Mouse (Mus musculus) stomach, postnatal 0 days (tissue): ENCODE measurements around the gene Pwwp2b. TPM values are rescaled to one million over a fixed set of nuclear protein-coding genes. Genes with fewer than 3 reads are reported as not detected.

Experiments used
- ATAC-seq: fragments of 200-750 bp; cut with Nextera tagmentation; 2 replicates; pipeline ENCODE4 v1.8.0; 2017; ENCODE audit not compliant: low FRiP score, low TSS enrichment
- DNase-seq: peaks from one replicate; pipeline ENCODE4 v3.0.0-alpha.2; 2016; ENCODE audit warnings: low spot score
- H3K27ac ChIP-seq: fragments of 300-500 bp; sonication (generic); replicated peaks from 2 replicates; pipeline ENCODE4 v1.5.1; 2014; ENCODE audit warnings: mild to moderate bottlenecking, control low read depth
- H3K27me3 ChIP-seq: fragments of 300-500 bp; sonication (generic); 2 replicates; pipeline ENCODE4 v1.6.1; 2014; ENCODE audit warnings: low read length; ENCODE audit not compliant: control insufficient read depth, insufficient read depth
- H3K36me3 ChIP-seq: fragments of 300-500 bp; sonication (generic); 2 replicates; pipeline ENCODE4 v1.6.1; 2014; ENCODE audit warnings: low read length, mixed read lengths; ENCODE audit not compliant: control insufficient read depth, insufficient read depth
- H3K4me1 ChIP-seq: fragments of 300-500 bp; sonication (generic); replicated peaks from 2 replicates; pipeline ENCODE4 v1.6.1; 2014; ENCODE audit warnings: antibody characterized with exemption; ENCODE audit not compliant: control insufficient read depth, insufficient read depth
- H3K4me2 ChIP-seq: fragments of 300-500 bp; sonication (generic); replicated peaks from 2 replicates; pipeline ENCODE4 v1.6.1; 2014; ENCODE audit warnings: low read depth, mild to moderate bottlenecking, control low read depth, moderate library complexity
- H3K4me3 ChIP-seq: fragments of 300-500 bp; sonication (generic); 2 replicates; pipeline ENCODE4 v1.5.1; 2014; ENCODE audit warnings: low read depth, low read length, control low read depth
- H3K9ac ChIP-seq: fragments of 300-500 bp; sonication (generic); 2 replicates; pipeline ENCODE4 v1.6.1; 2014; ENCODE audit warnings: mild to moderate bottlenecking, low read length, control low read depth, mixed read lengths
- H3K9me3 ChIP-seq: fragments of 300-500 bp; sonication (generic); 2 replicates; pipeline ENCODE4 v1.6.1; 2016; ENCODE audit warnings: low read length; ENCODE audit not compliant: control insufficient read depth
- CTCF ChIP-seq: IDR thresholded peaks from 2 replicates; pipeline ENCODE4 v1.5.1; 2016; ENCODE audit warnings: antibody characterized with exemption, low read depth, mild to moderate bottlenecking, moderate library complexity
- EP300 ChIP-seq: optimal IDR thresholded peaks from 2 replicates; pipeline ENCODE3; 2016; ENCODE audit warnings: antibody characterized with exemption
- WGBS: fragments of 180-500 bp; shearing (Covaris S2); extraction: QIAGEN DNeasy Blood & Tissue Kit; methylation state at CpG from one replicate; pipeline ENCODE4 v1.1.7; 2014; 5-methylcytosine and 5-hydroxymethylcytosine counted together
- polyA plus RNA-seq: library from polyadenylated mRNA; unstranded; fragments of >200 nt; fragmentation: Nextera tagmentation; extraction: Ambion mirVana; gene quantifications from 2 replicates; pipeline ENCODE4 v1.2.1, GENCODE M21; 2015

Gene Pwwp2b
- polyA plus RNA-seq, 1 experiment from 2014 or later, result 16.0 TPM

- Histone ChIP-seq H3K9ac (no peak overlapping the region), H3K4me2 (no peak overlapping the region), H3K4me1 (peaks cover 13% of the 10 kb centered on the region), H3K27me3 (no peaks in the 10 kb centered on the region), H3K27ac (no peak overlapping the region), H3K4me3 (no peak overlapping the region), H3K36me3 (no peaks in the 10 kb centered on the region), H3K9me3 (no peaks in the 10 kb centered on the region)
- DNase-seq, result no peak
- no peak for ATAC-seq
- no peak for TF ChIP-seq EP300
- no peak for TF ChIP-seq CTCF
- WGBS, result 78% methylated on average over 7 of the region's 7 CpGs
Measured at GRCm38 (mm10) chr7:139277536-139277935, 29.3 kb downstream of the Pwwp2b start.

GRCm38 (mm10) chr7:139279571-139279970 is 31.3 kb downstream of the Pwwp2b start:
- Histone ChIP-seq H3K4me1 (peaks cover 4% of the 10 kb centered on the region), H3K27me3 (no peaks in the 10 kb centered on the region), H3K4me3 (no peak overlapping the region), H3K27ac (no peak overlapping the region), H3K9ac (no peak overlapping the region), H3K9me3 (no peaks in the 10 kb centered on the region), H3K36me3 (no peaks in the 10 kb centered on the region), H3K4me2 (no peak overlapping the region)
- ATAC-seq (no peak), DNase-seq (no peak)
- WGBS, result 77% methylated on average over 5 of the region's 5 CpGs
- no peak for TF ChIP-seq CTCF
- no peak for TF ChIP-seq EP300

GRCm38 (mm10) chr7:139280044-139280443 is 31.8 kb downstream of the Pwwp2b start:
- 23% methylated on average over 1 of the region's 1 CpGs for WGBS
- DNase-seq, result peak; percentile 58
- ATAC-seq, result peak; percentile 15; the same call in 1 of the 2 replicates
- H3K36me3 ChIP-seq, result no peaks in the 10 kb centered on the region
- no peak overlapping the region for H3K4me2 ChIP-seq
- peak overlapping the region; percentile 83 for H3K27ac ChIP-seq
- H3K4me1 ChIP-seq, result peaks cover 4% of the 10 kb centered on the region
- no peak overlapping the region for H3K4me3 ChIP-seq
- no peak for TF ChIP-seq CTCF
- TF ChIP-seq EP300, result no peak
- no peaks in the 10 kb centered on the region for H3K27me3 ChIP-seq
- no peak overlapping the region for H3K9ac ChIP-seq
- no peaks in the 10 kb centered on the region for H3K9me3 ChIP-seq

- H3K36me3 ChIP-seq, result no peaks in the 10 kb centered on the region
- H3K9me3 ChIP-seq, result no peaks in the 10 kb centered on the region
- no peaks in the 10 kb centered on the region for H3K27me3 ChIP-seq
- WGBS, result 25% methylated on average over 2 of the region's 2 CpGs
- H3K27ac ChIP-seq, result peak overlapping the region; percentile 83
- H3K4me3 ChIP-seq, result no peak overlapping the region
- ATAC-seq (peak; percentile 87), DNase-seq (peak; percentile 89)
- TF ChIP-seq EP300, result no peak
- TF ChIP-seq CTCF, result no peak
- H3K4me2 ChIP-seq, result no peak overlapping the region
- H3K9ac ChIP-seq, result no peak overlapping the region
- peaks cover 6% of the 10 kb centered on the region for H3K4me1 ChIP-seq
Measured at GRCm38 (mm10) chr7:139281195-139281594, 32.9 kb downstream of the Pwwp2b start.

- H3K4me3 ChIP-seq, result no peak overlapping the region
- H3K4me2 ChIP-seq, result no peak overlapping the region
- WGBS, result 64% methylated on average over 3 of the region's 3 CpGs
- peaks cover 6% of the 10 kb centered on the region for H3K4me1 ChIP-seq
- no peaks in the 10 kb centered on the region for H3K9me3 ChIP-seq
- peak; percentile 51; the same call in 1 of the 2 replicates for ATAC-seq
- no peaks in the 10 kb centered on the region for H3K27me3 ChIP-seq
- no peak for TF ChIP-seq EP300
- 0 out of 2 replicates have a peak, but pooled peaks have one; percentile 10 for TF ChIP-seq CTCF
- H3K27ac ChIP-seq, result peak overlapping the region; percentile 70
- H3K9ac ChIP-seq, result no peak overlapping the region
- H3K36me3 ChIP-seq, result no peaks in the 10 kb centered on the region
- DNase-seq, result peak; percentile 63
Measured at GRCm38 (mm10) chr7:139282037-139282436, 33.8 kb downstream of the Pwwp2b start.

- H3K9ac ChIP-seq, result no peak overlapping the region
- H3K4me3 ChIP-seq, result no peak overlapping the region
- H3K4me1 ChIP-seq, result peaks cover 6% of the 10 kb centered on the region
- WGBS, result 62% methylated on average over 16 of the region's 16 CpGs
- no peaks in the 10 kb centered on the region for H3K27me3 ChIP-seq
- no peaks in the 10 kb centered on the region for H3K36me3 ChIP-seq
- no peaks in the 10 kb centered on the region for H3K9me3 ChIP-seq
- DNase-seq, result peak; percentile 51
- peak; percentile 77 for ATAC-seq
- H3K27ac ChIP-seq, result no peak overlapping the region; the same call in 1 of the 2 replicates
- no peak overlapping the region for H3K4me2 ChIP-seq
- TF ChIP-seq CTCF (no peak), EP300 (no peak)
Measured at GRCm38 (mm10) chr7:139285295-139285943, 37.1 kb downstream of the Pwwp2b start.
